Mouse (Mus musculus) skeletal muscle tissue, adult 2 months (tissue): ENCODE results near the gene Spcs2.

ENCODE experiments used
- DNase-seq: peaks from one replicate; pipeline ENCODE4 v3.0.0-alpha.2; 2012; ENCODE audit warnings: low read depth, low spot score

Gene Spcs2

DNA sequence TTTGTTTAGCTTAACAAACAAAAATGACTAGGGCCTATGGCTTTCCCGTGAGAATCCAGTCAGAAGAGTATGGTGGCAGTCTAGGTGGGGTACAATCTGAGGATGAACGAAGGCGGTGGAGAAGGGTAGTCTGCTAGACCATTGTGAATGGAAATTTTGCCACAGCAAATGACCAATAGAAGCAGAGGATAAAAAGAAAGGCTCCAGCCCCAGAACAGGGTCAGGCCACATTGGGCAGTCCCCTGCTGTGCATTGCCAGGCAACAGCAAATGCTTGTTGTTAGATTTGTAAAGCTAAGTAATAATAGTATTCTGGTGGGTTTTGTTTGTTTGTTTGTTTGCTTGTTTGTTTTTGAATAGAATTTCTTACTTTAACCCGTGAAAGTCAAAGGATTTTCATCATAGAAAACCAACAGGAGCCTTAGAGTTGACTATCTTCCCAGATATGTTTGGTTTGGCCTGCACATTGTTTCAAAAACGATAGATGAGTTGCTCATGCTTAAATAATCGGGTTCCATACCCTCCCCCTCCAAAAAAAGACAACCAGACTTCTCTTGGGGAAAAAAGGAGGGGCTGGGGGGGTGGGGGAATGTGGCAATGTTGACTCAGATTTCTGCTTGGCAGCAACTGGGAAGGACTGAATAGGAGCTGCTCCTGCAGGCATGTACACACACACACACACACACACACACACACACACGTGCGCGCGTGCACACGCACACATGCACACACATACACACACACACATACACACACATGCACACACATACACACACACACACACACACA lies 1.2 kb upstream of the Spcs2 start:
- no peak for DNase-seq

DNA sequence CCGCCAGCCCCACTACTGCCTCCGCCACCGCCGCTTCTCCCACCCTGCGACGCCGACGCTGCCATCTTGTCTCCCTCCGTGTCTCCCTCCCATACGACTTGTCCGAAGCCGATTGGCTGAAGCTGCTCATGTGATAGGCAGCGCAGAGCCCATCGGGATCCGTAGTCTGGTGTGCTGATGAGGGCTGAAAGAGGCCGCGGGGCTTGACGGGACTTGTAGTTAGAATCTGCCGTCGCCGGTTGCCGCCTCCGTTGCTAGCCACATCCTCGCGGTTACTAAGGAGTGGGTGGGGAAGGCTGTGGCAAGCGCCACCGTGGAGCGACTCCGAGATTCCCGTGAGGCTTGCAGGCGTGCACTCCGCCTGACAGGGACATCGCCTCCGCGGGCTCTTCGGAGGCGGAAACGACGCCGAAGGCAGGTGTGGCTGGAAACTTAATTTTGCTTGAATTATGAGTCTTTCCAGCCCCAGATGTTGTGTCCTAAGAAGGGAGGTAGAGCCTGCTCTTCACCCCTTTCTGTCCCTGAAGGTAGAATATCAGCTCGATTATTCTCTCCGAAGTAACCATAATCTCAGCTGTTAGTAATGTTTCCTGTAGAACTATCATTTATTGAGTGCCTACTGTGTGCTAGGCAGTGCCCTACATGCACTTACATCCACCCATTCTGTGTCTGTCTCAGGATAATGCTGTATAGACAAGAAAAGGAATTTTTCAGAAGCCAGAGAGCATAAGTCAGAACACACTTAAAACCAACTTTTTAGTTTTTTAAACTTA lies 4.3 kb downstream of the Spcs2 start, which contains the start of gene Xrra1:
Gene Xrra1, plus strand, starts transcription at position 304 of the 773 bp plus-strand sequence.
- peak; percentile 97 for DNase-seq

DNA sequence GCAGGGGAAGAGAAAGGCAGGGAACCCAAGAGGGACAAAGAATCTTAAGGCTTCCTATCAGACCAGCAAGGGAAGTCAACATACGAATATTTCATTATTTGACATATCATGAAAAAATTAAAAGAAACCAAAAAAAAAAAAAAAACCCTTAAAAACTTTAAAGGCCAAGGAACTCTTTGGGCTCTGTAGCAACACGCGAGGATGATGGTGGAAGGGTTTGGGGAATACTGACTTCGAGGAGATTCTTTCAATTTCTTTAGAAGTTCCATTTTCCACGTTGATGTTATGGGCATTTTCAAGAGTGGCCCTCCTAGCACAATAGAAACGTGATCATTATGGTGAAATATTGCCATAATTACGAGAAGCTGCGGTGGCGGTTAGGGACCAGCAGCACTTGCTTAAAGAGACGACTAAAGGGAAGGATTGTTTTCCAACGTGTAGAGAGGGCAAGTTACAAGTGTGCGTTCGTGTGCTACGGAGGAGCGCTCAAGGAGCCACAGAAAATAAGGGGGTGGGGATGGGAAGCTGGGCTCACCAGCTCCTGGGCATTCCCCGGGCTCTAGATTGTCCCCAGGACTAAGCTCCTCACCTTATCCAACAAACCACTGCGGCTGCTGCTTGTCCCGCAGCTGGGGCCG lies 5.0 kb downstream of the Spcs2 start:
- DNase-seq, result no peak

DNA sequence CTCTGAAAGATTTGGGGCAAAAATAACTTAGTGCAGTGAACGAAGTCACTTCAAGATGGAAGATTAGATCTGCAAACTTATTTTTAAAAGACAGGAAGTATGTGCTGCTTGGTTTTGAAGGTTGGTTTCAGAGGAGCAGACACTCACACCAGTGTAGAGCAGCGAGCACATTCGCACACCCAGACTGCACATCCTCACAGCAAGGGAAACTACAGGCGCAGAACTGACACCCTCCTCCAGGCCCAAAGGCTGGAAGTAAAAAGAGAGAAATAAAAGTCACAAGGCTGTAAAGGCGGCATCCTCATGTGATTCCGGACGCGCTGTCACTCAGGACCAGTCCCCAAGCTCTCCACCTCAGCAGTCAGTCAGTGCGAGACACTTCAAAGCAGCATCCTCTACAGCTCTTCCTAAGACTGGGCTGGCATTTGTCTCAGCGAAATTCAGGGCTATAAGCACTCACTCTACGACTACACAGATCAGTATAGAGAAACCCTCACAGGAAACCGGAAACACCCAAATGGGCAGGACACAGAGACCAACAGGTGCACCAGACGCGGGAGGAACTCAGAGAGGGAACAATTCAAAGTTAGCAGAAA lies 6.9 kb downstream of the Spcs2 start:
- no peak for DNase-seq

DNA sequence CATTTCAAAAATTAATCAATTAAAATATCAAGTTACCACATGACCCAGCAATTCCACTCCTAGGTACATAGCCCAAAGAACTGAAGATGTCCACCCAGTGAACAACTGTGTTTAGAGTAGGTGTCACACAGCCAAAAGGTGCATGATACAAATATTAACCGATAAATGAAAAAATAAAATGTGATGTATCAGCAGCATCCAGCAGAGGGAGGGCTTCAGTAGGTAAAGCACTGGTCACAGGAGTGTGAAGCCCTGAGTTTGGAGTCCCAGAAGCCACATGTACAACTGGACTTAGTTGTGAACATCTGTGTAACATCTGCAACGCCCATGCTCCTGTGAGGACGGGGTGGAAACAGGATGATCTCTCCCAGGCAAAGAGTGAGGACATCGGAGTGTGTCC lies 9.0 kb downstream of the Spcs2 start:
- no peak for DNase-seq

DNA sequence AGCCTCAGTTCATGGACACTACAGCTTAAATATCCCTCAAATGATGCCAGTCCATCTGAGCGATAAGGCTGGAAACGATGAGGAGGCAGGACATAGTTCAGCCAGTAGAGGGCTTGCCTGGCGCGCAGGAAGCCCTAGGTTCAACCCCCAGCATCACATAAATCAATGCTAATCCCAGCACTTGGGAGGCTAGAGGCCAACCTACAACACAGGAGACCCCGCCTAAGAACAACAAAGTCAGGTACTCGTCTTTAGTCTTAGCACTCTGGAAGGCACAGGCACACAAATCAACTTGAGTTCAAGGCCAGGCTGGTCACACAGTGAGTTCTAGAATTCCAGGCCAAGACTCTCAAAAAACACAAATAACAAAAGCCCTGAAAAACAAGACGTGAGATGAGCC lies 9.9 kb downstream of the Spcs2 start:
- DNase-seq, result no peak

DNA sequence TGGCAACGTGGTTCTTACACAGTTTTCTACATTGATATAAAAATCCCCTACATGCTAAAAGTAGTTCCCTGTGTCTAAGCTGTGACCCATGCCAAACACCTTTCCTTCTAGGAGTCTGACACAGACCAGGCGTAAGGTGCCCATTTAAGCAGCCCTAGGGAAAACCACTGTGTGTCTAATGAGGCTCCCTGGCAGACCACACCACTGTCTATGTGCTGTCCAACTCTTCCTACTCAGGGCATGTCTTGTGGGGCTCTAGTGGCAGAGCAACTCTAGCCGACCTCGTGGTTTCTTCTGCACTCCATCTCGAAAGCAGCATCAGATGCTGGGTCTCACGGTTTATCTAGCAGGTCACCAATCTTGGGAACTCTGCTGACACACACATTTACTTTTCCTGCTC lies 11.6 kb downstream of the Spcs2 start:
- no peak for DNase-seq

DNA sequence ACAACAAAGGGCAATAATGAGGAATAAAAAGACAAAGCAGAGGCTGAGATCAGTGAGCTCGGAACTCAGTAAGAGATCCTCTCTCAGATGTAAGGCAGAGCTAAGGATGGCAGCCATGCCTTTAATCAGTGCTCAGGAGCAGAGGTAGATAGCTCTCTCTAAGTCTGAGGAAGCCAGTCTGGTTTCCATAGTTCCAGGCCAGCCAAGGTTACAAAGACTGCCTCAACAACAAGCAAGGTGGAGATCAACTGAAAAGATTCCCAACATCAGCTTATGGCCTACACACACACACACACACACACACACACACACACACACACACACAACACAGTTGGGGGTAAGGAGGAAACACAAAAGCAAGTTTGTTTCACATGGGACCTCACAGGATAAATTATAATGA lies 12.1 kb downstream of the Spcs2 start:
- no peak for DNase-seq

DNA sequence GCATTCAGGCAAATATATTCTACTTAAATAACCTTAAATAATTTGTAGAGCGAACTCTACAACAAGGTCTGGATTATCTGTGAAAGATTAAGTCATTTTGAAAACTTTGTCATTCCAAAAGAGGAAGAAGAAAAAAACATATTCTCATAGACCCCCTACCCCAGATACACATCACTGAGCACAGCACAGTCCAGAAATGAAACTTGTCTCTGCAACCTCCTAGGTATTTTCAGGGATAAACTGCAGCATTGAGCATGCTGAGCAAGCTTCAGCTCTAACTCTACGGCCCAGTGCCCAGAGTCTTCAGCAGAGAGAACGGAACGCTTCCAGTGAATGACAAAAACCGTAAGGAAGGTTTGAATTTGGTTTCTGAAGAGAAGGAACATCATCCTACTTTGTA lies 12.7 kb downstream of the Spcs2 start:
- no peak for DNase-seq

DNA sequence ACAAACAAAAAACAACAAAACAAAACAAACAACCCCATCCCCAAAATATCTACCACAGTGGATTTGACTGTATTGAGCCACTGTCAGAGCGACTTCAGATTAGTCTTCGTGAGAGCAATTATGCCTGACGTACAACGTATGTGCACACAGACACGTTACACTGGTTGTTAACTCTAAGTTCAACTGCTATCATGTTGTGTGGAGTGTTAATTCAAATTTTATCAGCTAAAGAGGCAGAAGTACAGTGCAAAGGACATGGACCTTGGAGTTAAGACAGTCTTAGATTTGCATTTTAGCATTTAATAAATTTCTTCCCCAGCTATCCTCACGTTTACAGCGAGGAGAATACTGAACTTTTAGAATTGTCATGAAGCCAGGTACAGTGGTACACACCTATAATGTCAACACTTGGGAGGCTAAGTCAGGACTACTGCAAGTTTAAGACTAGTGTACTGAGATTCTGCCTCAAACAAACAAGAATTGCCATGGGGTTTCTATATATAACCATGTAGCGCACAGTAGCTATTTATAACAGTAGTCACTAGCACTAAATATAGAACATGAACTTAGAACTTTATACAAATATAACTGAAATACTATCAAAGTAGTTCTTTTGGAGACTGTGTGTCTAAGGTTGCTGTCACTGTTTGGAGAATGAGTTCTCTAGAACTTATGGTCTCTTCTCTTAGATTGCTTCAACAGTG lies 17.6 kb downstream of the Spcs2 start:
- DNase-seq, result peak; percentile 36

DNA sequence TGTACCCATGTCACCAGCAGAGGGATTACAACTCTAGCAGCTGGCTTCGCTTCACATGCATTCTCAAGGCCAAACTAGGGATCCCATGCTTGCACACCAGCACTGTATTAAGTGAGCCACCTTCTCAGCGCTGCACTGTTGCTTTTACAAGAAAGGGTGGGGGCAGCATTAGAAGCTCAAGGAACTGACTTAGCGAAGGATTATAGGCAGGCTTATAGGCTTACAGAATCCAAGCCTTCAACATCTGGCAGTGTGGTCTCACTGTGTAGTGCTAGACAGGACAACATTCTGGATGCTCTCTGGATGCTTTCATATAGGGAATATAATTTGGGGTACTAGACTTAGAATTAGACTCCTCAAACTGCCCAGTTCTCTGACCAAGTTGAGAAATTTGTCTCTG lies 25.0 kb downstream of the Spcs2 start:
- DNase-seq, result no peak

DNA sequence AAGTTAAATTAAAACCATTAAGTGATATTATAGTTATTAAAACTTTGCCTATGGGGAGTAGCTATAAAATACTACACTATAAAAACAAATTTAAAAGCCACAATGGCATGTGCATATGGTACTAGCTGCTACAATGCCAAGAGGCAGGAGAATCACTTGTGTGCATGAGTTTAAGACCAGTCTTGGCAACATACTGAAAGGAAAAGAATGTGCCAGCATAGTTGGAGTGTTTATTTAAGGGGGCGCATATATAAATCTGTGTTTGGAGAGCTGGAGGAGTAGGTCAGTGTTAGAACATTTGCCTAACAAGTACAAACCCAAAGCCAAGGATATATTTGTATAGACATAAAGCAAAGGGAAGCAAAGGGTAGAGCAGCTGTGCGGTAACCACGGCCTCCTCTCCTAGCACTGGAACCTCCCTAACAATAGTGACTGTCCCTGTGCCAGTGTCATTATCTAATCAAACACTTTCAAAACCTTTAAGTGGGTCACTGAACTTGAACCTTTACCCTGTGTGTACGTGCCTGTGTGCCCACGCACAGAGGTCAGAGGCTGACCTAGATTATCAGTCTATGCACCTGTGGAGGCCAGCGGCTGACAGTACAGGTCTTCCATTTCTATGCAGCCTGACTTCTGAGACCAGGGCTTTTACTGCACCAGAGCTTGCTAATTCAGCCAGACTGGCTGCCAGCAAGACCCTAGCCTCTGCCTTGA lies 25.7 kb downstream of the Spcs2 start:
- no peak for DNase-seq

DNA sequence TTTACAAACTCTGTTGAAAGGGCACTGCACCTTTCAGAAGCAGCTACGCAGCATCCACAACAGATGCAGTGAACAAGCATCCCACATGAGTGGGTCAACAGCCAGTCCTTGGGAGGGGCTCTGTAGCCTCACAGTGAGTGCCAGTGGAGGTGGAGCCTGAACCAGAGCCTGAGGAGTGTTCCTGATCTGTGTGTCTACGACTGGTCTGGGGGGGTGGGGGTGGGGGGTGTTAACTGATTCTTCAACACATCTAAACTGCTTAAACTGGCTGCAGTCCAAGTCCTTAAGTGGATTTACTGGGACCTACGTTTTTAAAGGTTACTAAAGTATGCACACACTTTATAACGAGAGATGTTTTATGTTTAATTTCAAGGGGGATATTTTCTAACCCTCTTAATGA lies 26.5 kb downstream of the Spcs2 start:
- DNase-seq, result no peak

DNA sequence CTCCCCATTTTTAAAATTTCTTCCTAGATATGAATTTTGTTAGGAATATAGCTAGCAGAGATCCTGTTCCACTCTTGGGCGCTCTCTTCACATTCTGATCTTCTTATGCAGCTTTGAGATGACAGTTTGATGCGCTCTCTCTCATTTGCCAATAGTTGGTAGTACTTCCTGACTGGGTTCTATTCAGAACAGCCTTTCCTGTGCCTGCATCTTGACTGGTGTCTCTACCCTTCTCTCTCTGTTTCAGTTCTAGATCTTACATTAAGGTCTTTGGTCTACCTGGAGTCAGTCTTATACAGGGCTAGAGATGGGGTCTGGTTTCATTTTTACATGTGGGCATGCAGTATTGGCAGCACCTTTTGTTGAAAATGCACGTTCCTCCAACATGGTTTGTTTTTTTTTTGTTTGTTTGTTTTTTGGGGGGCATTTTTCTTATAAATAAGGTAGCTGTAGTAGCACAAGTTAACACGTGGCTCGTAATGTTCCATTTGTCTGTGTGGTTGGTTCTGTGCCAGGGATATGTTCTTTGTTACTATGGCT lies 28.9 kb downstream of the Spcs2 start:
- no peak for DNase-seq

DNA sequence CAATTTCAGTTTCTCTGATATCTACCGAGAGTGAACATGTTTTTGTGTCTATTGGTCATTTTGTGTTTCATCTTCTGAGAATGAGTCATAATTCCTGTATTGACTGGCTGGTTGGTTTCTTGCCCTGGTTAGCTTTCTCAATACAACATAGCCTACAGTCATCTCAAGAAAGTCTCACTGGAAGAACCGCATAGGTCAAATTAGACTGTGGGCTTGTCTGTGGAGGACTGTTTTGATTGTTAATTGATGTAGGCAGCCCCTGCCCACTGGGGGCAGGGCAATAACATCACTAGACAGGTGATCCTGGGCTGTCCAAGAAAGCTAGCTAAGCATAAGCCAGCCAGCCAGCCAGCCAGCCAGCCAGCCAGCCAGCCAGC lies 29.4 kb downstream of the Spcs2 start:
- no peak for DNase-seq

DNA sequence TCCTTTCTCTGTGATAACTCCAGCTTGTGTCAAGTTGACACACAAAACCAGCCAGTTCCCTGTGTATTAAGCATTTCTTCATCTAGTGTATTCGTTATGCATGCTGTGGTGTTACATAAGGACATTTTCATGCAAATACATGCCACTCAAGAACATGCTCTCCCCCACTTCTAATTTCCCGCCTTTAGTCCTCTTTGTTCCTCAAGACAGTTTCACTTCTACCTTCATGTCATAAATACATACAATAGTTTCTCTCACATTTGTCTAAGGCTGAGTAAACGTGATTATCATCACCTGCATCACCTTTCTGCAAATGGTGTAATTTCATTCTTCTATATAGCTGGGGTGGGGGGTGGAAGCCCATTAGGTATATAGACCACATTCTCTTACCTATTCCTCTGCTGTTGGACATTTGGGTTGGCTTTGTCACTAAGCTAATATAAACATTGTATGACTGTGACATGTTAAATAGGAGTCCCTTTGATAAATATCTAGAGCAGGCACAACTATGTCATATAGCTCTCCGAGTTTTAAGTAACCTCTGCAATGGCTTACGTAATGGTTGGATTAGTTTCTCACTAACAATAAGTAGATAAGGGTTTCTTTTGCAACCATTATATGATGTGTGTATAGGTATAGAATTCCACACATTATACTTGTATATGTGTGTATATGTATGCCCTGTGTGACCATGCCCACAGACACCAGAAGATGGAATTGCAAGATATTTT lies 30.0 kb downstream of the Spcs2 start:
- no peak for DNase-seq

DNA sequence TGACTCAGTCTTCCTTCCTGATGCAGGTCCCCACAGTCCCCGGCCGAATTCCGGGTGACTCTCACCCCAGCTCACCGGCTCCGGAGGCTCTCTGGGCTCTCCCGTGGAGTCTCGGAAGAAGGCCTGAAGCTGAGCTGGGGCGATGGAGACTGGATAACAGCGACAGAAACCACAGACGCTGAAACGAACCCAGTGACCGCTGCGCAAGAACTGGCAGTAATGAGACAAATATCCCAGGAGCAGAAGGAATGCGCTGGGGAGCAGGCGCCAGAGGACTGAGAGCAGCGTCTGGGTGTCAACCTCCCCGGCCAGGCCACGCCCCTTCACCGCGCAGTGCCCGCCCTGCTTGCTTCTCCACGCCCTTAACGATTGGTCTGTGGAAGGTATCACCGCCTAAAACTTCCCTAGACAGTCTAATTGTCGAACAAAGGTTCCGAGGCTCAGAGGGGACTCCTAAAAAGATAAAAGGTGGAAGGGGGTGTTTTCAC lies 35.1 kb downstream of the Spcs2 start, which contains the start of gene Neu3:
Gene Neu3, minus strand, starts transcription at position 335 of the 488 bp plus-strand sequence.
- DNase-seq, result peak; percentile 87

DNA sequence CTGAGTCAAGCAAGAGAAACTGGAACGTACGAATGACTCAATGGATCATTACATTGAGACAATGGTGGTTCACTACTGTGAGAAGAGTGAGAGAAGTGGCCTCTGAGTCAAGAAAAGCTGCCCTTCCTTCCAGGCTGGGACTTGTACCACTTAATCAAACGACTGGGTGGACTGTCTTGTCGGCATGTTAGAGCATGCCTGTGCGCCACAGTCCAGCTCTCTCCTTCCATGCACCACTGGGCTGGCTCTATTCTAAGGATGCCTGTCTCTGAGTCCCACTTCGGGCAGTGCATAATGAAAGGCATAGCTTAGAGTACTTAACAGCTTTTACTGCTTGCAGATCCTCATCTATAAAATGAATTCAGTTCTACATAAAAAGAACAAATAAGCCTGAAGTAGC lies 37.2 kb downstream of the Spcs2 start:
- DNase-seq, result no peak

DNA sequence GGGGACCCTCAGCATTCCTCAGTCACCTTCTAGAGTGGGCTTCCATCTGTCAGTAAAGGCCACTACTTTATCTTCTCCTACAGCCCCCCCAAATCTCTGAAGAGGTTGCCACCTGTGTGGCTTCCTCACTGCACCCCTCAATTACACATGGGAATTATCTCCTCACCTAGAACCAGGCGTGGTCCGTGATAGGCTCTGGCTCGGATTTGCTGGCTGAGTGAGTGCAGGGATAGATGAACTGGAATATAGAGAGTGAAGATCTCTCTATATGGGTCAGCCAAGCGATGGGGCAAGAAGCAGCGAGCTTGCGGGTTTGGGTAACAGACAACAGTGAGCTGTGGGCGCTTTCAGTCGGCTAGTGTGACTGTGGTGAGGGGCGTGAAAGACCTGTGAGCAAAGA lies 37.8 kb downstream of the Spcs2 start:
- DNase-seq, result no peak
